Mouse (Mus musculus) megakaryocyte, embryonic 14.5 days (primary cell): Measurements from ENCODE around the gene Tagap1.
"Not testable (repeated sequence)": the region's sequence is repeated elsewhere in the genome, so short reads cannot be mapped to it uniquely, and the experiment has no call there.

Experiments
- FLI1 ChIP-seq: IDR thresholded peaks from 2 replicates; pipeline ENCODE4 v1.6.1; 2012; ENCODE audit warnings: low read length, inconsistent platforms, mixed read lengths
- GATA1 ChIP-seq: IDR thresholded peaks from 3 replicates; pipeline ENCODE4 v1.6.1; 2012; ENCODE audit warnings: mixed read lengths, low read length, inconsistent platforms, borderline replicate concordance

DNA sequence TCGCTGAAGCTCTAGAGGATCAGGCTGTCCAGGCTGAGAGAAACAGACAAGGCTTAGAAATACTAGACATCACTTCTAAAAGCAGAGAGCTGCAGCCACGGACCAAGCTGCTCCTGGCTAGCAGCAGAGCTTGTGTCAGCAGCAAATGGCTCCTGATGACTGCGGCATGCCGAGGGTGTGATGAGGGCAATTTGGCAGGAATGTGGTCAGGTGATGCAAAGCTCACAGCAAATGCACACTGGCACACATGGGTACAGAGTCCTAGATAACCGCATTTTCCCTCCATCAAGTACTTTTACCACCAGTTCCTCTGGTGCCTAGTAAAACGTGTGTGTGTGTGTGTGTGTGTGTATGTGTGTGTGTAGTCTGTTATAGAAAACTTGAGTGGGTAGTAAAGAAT is 46.9 kb downstream of the Tagap1 start:
- TF ChIP-seq GATA1, FLI1: not testable (repeated sequence)
